Mouse (Mus musculus): Measurements from ENCODE around the gene Irx5. TPM values are rescaled to one million over a fixed set of nuclear protein-coding genes. Genes with fewer than 3 reads are reported as not detected.

Gene Irx5
- not detected in 2 replicates for polyA plus RNA-seq (2015; fragmentation: Nextera tagmentation; extraction: Ambion mirVana)

DNA sequence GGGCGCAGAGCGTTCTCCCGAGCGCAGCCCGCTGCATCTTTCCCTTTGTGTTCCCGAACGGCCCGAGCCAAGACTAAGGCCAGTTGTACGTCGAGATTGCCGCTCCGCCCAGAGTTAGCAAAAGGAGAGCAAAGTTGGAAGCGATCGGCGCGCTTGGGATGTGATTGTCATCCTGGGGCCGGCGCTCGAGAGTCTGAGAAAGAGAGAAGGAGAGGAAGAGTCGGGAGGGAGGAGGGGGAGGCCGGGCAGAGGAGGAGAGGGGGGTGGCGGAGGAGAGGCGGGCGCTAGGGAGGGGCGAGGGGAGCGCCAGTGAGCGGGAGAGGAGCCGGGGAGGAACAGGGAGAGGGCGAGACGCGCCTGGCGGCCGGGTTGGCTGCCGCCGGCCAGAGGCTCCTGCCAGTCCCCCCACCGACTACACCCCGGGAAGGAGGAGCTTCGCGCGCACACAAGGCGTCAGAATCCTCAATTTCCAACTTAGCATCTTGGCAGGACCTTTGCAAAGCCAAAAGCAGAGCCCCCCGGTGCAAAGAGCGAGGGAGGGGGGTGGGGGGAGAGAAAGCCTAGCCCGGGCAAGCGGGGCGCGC is at the start of gene Irx5:
TSS of gene Irx5 (plus strand) at position 228 of the 584 bp plus-strand sequence.

All from urinary bladder, postnatal 0 days (tissue).